In the genomic region with DNA sequence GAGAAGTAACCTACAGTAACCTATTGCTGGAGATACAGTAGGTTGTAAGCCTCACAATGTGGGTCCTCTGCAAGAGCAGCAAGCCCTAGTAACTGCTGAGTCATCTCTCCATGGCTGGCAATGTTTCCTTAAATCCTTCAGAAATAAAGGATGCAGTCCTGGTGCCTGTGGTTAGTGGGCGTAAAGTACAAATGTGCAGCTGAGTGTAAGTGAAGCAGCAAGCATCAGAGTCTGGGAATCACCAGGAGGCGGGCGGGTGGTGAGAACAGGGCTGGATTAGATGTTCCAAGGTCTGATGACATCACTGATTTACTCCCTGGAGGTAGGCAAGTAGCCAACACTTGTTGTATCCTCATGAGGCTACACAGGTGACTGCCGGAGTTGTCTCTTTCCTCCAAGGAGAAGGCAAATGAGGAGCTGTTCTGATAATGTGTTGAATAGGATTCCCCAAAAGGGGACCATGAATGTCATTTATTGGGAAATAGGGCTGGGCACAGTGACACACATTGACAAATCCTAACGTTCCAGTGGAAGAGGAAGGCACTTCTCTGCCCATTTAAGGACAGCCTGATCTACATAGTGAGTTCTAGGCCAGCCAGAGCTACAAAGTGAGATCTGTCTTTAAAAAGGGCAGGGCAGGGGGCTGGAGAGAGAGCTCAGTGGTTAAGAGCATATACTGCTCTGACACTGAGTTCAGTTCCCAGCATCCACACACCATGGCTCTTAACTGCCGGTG, we compare ENCODE assay signal across 9 mouse cellular contexts. TPM values are rescaled to one million over a fixed set of nuclear protein-coding genes. Genes with fewer than 3 reads are reported as not detected.
DNase-seq lines count a peak whose midpoint lies in the region; ATAC-seq and TF ChIP-seq lines count a peak whose summit lies in the region.
"Had no signal": no experiment of that assay in that cellular context is flagged by ENCODE, and none has a peak within 500 bp of the region (broad histone marks: within the 10 kb centered on the region; RNA-seq: fewer than 3 reads in every experiment).

No protein-coding gene starts in this region.

- H3K36me3 ChIP-seq in forebrain, postnatal 0 days (ENCODE audit: insufficient read depth), result no peaks in the 10 kb centered on the region
- no peaks in the 10 kb centered on the region for H3K36me3 ChIP-seq in forebrain, embryonic 15.5 days
- H3K36me3 ChIP-seq in hindbrain, embryonic 10.5 days, result no peaks in the 10 kb centered on the region

- no peaks in the 10 kb centered on the region for H3K9me3 ChIP-seq in forebrain, postnatal 0 days (ENCODE audit: low read length)
- H3K9me3 ChIP-seq in forebrain, embryonic 15.5 days, result no peaks in the 10 kb centered on the region
- H3K9me3 ChIP-seq in hindbrain, embryonic 10.5 days, result no peaks in the 10 kb centered on the region

- H3K27me3 ChIP-seq in forebrain, postnatal 0 days (ENCODE audit: insufficient read depth, low read length), result no peaks in the 10 kb centered on the region
- H3K27me3 ChIP-seq in forebrain, embryonic 15.5 days, result no peaks in the 10 kb centered on the region
- H3K27me3 ChIP-seq in hindbrain, embryonic 10.5 days (ENCODE audit: insufficient read depth, poor library complexity, severe bottlenecking), result no peaks in the 10 kb centered on the region
- H3K27me3 ChIP-seq: CH12.LX had no signal

- H3K27ac ChIP-seq in forebrain, postnatal 0 days (ENCODE audit: low read depth, low read length), result no peak overlapping the region
- H3K27ac ChIP-seq in forebrain, embryonic 15.5 days (replicated peaks), result no peak overlapping the region
- H3K27ac ChIP-seq in hindbrain, embryonic 10.5 days, result no peak overlapping the region

- DNase-seq in forebrain, postnatal 0 days, result peak; percentile 45
- DNase-seq in 416B (ENCODE audit: low read depth), result peak; percentile 56
- DNase-seq in cerebellum, adult 9-10 months, result peak; percentile 77
- DNase-seq in layer of hippocampus, adult 11-12 months (ENCODE audit: low spot score), result peak; percentile 76
- peak; percentile 79 to 87 for DNase-seq in right cerebral cortex, postnatal 36 days (ENCODE audit: low spot score in 2 of 2)
- DNase-seq in thymus, postnatal 0 days (ENCODE audit: low spot score), result no peak
- no peak for DNase-seq in hindbrain, embryonic 10.5 days (ENCODE audit: low spot score)

- H3K4me3 ChIP-seq in forebrain, postnatal 0 days (ENCODE audit: low read depth, low read length), result no peak overlapping the region
- no peak overlapping the region for H3K4me3 ChIP-seq in forebrain, embryonic 15.5 days
- no peak overlapping the region for H3K4me3 ChIP-seq in hindbrain, embryonic 10.5 days

- 0 out of 2 replicates have a peak, but pooled peaks cover 3% of the 10 kb centered on the region for H3K4me1 ChIP-seq in forebrain, postnatal 0 days (ENCODE audit: insufficient read depth)
- H3K4me1 ChIP-seq in forebrain, embryonic 15.5 days, result peaks cover 10% of the 10 kb centered on the region
- H3K4me1 ChIP-seq in hindbrain, embryonic 10.5 days (replicated peaks), result peaks cover 14% of the 10 kb centered on the region

- no peak overlapping the region for H3K4me2 ChIP-seq in forebrain, postnatal 0 days (ENCODE audit: low read depth)
- H3K4me2 ChIP-seq in forebrain, embryonic 15.5 days (replicated peaks), result no peak overlapping the region

- WGBS in forebrain, postnatal 0 days, result 64% methylated on average over 6 of the region's 6 CpGs
- 69% methylated on average over 6 of the region's 6 CpGs for WGBS in forebrain, embryonic 15.5 days
- 87% methylated on average over 6 of the region's 6 CpGs for WGBS in hindbrain, embryonic 10.5 days

- no peak overlapping the region for H3K9ac ChIP-seq in forebrain, postnatal 0 days
- no peak overlapping the region for H3K9ac ChIP-seq in forebrain, embryonic 15.5 days (replicated peaks)

- 0 out of 2 replicates have a peak, but pooled peaks have one; percentile 13 for TF ChIP-seq CTCF in forebrain, postnatal 0 days (IDR thresholded peaks at IDR 0.05; ENCODE audit: low read depth)

- peak; percentile 47 for ATAC-seq in forebrain, postnatal 0 days
- no peak for ATAC-seq in forebrain, embryonic 15.5 days (replicated peaks)

RNA-seq across cellular contexts. Expression of a gene that starts 27.7 kb away (rescaled TPM):
- 334 and 420 TPM in 2 replicates for total RNA-seq in forebrain, postnatal 0 days (2014; rRNA removed)
- 270 and 361 TPM in 2 replicates for polyA plus RNA-seq in forebrain, postnatal 0 days (2015; fragmentation: Nextera tagmentation; extraction: Ambion mirVana)
- polyA plus RNA-seq in forebrain, embryonic 15.5 days (2015; fragmentation: Nextera tagmentation; extraction: Ambion mirVana), result 295 and 316 TPM in 2 replicates
- 10.3 and 13.7 TPM in 2 replicates for polyA plus RNA-seq in thymus, postnatal 0 days (2015; fragmentation: Nextera tagmentation; extraction: Ambion mirVana)
- 41.5 and 63.6 TPM in 2 replicates for polyA plus RNA-seq in hindbrain, embryonic 10.5 days (2016; fragmentation: Nextera tagmentation; extraction: Ambion mirVana)

RNA-seq across cellular contexts. Expression of a gene that starts 60.0 kb away (rescaled TPM):
- 2.2 and 4.1 TPM in 2 replicates for total RNA-seq in forebrain, postnatal 0 days (2014; rRNA removed)
- 3.0 and 3.8 TPM in 2 replicates for polyA plus RNA-seq in forebrain, postnatal 0 days (2015; fragmentation: Nextera tagmentation; extraction: Ambion mirVana)
- polyA plus RNA-seq in forebrain, embryonic 15.5 days (2015; fragmentation: Nextera tagmentation; extraction: Ambion mirVana), result 1.4 and 2.2 TPM in 2 replicates
- polyA plus RNA-seq in thymus, postnatal 0 days (2015; fragmentation: Nextera tagmentation; extraction: Ambion mirVana), result 5.9 and 6.9 TPM in 2 replicates
- 7.2 and 7.8 TPM in 2 replicates for polyA plus RNA-seq in hindbrain, embryonic 10.5 days (2016; fragmentation: Nextera tagmentation; extraction: Ambion mirVana)

Comparison
In these comparisons a context has a peak if more than half of its experiments do, and no peak if none do; other contexts are left out.
1. DNase-seq: peak in forebrain, postnatal 0 days (single experiment), 416B (single experiment), cerebellum, adult 9-10 months (single experiment), layer of hippocampus, adult 11-12 months (single experiment) and right cerebral cortex, postnatal 36 days (2 of 2); none in thymus, postnatal 0 days (single experiment) and hindbrain, embryonic 10.5 days (single experiment).